Mouse (Mus musculus): ENCODE data around the gene Cd93. TPM values are rescaled to one million over a fixed set of nuclear protein-coding genes. Genes with fewer than 3 reads are reported as not detected.
A peak's percentile ranks its signal among the peaks of the same experiment; 100 is the strongest.

The Cd93 gene
- total RNA-seq, 2 experiments from 2014 or later, result 4.6 to 5.3 TPM

- DNase-seq (ENCODE audit: low spot score in 2 of 2), result no peak
Observed at GRCm38 (mm10) chr2:148442710-148443109, 653 bp downstream of the Cd93 start.

- DNase-seq (ENCODE audit: low spot score in 2 of 2), result no peak
Observed at GRCm38 (mm10) chr2:148442172-148442571, 1.2 kb downstream of the Cd93 start.

GRCm38 (mm10) chr2:148441421-148441820, 1.9 kb downstream of the Cd93 start:
- DNase-seq (ENCODE audit: low spot score in 2 of 2), result no peak

- DNase-seq (ENCODE audit: low spot score in 2 of 2), result no peak
Observed at GRCm38 (mm10) chr2:148439691-148440276, 3.6 kb downstream of the Cd93 start.

GRCm38 (mm10) chr2:148436285-148436684, 7.1 kb downstream of the Cd93 start:
- no peak for DNase-seq (ENCODE audit: low spot score in 2 of 2)

GRCm38 (mm10) chr2:148432346-148432745, 11.0 kb downstream of the Cd93 start:
- no peak for DNase-seq (ENCODE audit: low spot score in 2 of 2)

GRCm38 (mm10) chr2:148430941-148431340, 12.4 kb downstream of the Cd93 start:
- no peak for DNase-seq (ENCODE audit: low spot score in 2 of 2)

GRCm38 (mm10) chr2:148429001-148429505, 14.3 kb downstream of the Cd93 start:
- no peak for DNase-seq (ENCODE audit: low spot score in 2 of 2)

- DNase-seq (ENCODE audit: low spot score in 2 of 2), result no peak
Observed at GRCm38 (mm10) chr2:148428523-148428922, 14.8 kb downstream of the Cd93 start.

- no peak for DNase-seq (ENCODE audit: low spot score in 2 of 2)
Observed at GRCm38 (mm10) chr2:148427553-148427952, 15.8 kb downstream of the Cd93 start.

- no peak for DNase-seq (ENCODE audit: low spot score in 2 of 2)
Observed at GRCm38 (mm10) chr2:148425709-148426382, 17.5 kb downstream of the Cd93 start.

- DNase-seq (ENCODE audit: low spot score in 2 of 2), result no peak
Observed at GRCm38 (mm10) chr2:148421706-148422105, 21.7 kb downstream of the Cd93 start.

- DNase-seq (ENCODE audit: low spot score in 2 of 2), result no peak
Observed at GRCm38 (mm10) chr2:148421112-148421511, 22.3 kb downstream of the Cd93 start.

- no peak for DNase-seq (ENCODE audit: low spot score in 2 of 2)
Observed at GRCm38 (mm10) chr2:148419776-148420175, 23.6 kb downstream of the Cd93 start.

- no peak for DNase-seq (ENCODE audit: low spot score in 2 of 2)
Observed at GRCm38 (mm10) chr2:148419151-148419550, 24.2 kb downstream of the Cd93 start.

GRCm38 (mm10) chr2:148409821-148410220, 33.5 kb downstream of the Cd93 start:
- DNase-seq (ENCODE audit: low spot score in 2 of 2), result no peak

GRCm38 (mm10) chr2:148409141-148409540, 34.2 kb downstream of the Cd93 start:
- peak; percentile 70 to 71 for DNase-seq (ENCODE audit: low spot score in 2 of 2)

GRCm38 (mm10) chr2:148408761-148409120, 34.6 kb downstream of the Cd93 start:
- DNase-seq (ENCODE audit: low spot score in 2 of 2), result no peak

GRCm38 (mm10) chr2:148407870-148408760, 35.2 kb downstream of the Cd93 start, which contains the start of gene Thbd:
TSS of gene Thbd (minus strand) at chr2:148408188.
- no peak for DNase-seq (ENCODE audit: low spot score in 2 of 2)

- no peak for DNase-seq (ENCODE audit: low spot score in 2 of 2)
Observed at GRCm38 (mm10) chr2:148406971-148407869, 36.1 kb downstream of the Cd93 start.

Data from left cerebral cortex, adult 18-20 months (tissue).